Mouse (Mus musculus): ENCODE measurements around the gene Sapcd2.

The Sapcd2 gene

DNA sequence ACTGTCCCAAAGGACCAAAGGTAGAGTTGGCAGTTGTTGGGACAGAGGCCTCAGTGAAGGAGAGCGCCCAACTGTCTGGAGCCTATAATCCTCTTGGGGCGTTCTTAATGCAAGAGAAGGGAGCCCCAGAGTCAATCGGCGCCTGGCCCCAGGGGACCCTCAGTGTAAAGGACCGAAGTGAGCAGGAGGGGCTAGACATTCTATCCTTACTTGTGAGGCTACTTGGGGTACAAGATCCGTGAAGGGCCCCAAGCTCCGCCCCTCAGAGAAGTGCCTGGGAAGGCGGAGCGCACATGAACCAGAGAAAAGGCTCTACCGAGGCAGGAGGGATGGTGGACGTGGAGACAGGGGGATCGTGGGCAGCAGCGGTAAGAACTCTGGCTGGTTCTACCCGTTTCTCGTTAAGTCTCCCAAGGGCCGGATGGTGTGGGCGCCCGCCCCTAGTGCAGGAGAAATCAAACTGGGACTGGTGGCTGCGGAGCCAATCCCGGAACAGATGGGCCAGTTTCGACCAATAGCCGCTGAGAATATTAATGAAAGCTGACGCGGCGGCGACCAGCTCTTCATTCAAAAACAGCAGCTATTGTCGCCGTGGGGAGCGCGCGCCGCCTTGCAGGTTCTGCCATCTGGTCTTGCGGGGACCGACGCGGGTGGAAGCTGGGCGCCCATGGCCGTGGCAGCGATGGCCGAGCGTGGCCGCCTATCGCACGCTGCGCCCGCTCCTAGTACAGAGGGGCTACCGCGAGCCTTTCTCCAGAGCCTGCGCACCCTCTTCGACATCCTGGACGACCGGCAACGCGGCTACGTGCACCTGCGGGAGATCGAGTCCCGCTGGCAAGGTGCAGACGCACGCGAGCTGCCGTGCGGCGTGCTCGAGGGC, at the start of gene Sapcd2:
Gene Sapcd2, plus strand, starts transcription at position 558 of the 880 bp plus-strand sequence.
- peak; percentile 92 for DNase-seq (ENCODE audit: low read depth, low spot score)

DNA sequence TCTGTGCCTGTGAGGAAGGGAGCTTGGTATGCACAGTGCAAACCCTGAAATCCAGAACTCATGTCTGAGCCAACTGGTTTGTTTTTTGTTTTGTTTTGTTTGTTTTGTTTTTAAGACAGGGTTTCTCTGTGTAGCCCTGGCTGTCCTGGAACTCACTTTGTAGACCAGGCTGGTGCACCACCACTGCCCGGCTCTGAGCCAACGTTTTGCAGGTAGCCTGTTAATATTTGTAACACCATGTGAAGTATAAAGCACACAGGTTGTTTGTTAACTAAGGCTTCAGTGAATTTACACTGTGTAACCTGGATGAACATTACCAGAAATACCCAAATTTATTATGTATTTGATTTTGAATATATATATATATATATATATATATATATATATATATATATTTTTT, 46.1 kb upstream of the Sapcd2 start:
- no peak for DNase-seq (ENCODE audit: low read depth, low spot score)

DNA sequence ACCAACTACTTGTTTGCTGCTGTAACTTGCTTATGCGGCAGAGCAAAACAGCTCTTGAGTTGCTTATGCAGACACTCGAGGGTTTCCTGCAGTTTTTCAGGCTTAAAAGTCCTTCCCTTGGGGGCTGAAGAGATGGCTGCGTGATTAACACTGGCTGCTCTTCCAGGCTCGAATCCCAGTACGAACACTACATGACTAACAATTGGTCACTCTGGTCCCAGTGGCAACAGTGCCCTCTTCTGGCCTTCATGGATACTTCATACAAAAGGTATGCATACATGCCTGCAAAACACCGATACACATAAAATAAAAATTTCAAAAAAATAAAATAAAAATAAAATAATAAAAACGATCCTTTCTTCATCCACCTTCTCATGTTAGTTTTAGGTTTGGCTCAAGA, 43.7 kb upstream of the Sapcd2 start:
- DNase-seq (ENCODE audit: low read depth, low spot score), result peak; percentile 49

GRCm38 (mm10) chr2:25331470-25331869, 40.7 kb upstream of the Sapcd2 start:
- no peak for DNase-seq (ENCODE audit: low read depth, low spot score)

DNA sequence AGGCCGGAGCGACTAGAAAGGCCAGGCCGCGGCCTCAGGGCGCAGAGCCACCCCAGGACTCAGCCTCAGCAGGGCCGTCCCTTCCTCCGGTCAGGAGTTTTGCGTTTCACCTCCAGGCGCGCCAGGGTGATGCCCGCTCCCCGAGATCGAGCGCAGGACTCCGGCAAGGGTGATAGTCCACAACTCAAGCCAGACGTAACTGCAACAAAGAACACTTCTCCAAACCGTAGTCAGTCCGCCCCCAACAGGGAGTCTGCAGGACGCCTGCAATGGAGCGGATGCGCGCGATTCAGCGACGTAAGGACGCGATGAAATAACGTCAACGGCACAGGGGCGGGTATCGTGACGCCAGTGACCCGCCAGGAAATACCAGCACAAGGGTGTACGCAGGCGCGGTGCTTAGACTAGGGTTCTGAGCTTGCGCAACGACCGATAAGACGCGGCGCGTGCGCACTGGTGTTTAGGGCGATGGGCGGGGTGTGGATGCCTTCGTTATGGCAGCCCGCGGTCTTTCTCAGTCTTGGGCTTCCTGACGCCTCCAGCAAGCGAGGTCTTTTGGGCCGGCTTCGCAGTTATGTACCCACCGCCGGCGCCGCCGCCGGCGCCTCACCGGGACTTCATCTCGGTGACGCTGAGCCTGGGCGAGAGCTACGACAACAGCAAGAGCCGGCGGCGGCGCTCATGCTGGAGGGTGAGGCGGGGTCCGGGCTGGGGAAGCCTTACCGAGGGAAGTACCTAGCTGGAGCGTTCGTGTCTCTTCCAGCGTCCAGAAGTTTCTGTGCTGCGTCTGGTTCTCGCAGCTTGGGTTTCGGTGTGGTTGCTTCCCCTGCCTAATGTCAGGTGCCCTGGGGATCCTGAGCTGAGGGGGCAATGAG, 39.6 kb upstream of the Sapcd2 start, which contains the start of gene Man1b1:
Gene Man1b1, plus strand, starts transcription at position 53 of the 875 bp plus-strand sequence.
- peak; percentile 100 for DNase-seq (ENCODE audit: low read depth, low spot score)

DNA sequence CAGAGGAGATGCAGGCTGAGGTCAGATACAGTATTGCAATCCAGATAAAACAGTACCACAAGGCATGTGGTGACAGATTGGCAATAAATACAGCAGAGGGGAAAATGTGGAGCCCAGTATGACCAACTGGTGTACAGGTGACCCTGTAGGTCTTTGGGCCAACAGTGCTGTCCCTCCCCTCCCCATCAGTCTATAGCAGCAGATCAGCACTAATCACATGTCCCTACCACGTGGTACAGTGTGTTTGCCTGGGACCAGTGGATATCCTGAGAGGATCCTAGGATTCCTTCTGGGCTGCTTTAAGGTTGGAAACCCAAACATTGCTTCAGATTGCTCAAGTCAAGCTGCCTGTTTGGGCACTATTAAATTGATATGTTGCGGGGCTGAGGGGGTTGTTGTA, 38.6 kb upstream of the Sapcd2 start:
- no peak for DNase-seq (ENCODE audit: low read depth, low spot score)

GRCm38 (mm10) chr2:25338303-25338702, 33.8 kb upstream of the Sapcd2 start:
- DNase-seq (ENCODE audit: low read depth, low spot score), result no peak

GRCm38 (mm10) chr2:25348162-25348561, 24.0 kb upstream of the Sapcd2 start:
- no peak for DNase-seq (ENCODE audit: low read depth, low spot score)

DNA sequence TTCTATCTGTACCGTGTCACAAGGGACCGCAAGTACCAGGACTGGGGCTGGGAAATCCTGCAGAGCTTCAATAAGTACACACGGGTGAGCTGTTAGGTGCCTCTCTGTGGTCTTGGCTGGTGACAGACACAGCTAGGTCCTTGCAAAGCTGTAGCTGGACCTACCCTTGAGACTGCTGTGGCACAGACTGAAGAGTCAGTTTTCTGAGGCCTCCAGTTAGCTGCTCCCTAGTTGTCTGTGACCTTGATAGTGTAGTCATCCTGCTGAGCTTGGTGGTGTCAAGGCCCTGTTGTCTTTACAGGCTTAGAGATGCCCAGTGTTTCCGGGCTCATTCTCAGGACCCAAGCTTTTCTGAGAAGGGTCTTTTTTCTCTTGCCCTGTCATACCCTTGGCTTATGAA, 22.6 kb upstream of the Sapcd2 start:
- no peak for DNase-seq (ENCODE audit: low read depth, low spot score)

DNA sequence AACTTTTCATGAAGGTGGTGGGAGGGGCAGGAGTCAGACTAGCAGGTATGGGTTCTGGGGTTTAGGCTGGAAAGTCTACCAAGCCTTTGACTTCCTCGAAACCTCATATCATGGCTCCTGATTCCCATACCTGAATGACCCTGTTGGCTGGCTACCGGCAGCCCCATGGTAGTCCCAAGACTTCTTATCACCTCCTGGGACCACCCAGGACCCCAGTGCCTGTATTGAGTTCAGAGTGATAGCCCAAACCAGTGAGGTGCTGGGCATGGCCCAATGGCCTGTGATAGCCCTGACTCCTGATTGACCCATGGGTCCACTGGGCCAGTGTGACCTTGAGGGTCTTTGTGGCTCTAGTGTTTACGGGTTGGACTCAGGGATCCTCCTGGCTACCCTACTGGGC, 21.4 kb upstream of the Sapcd2 start:
- no peak for DNase-seq (ENCODE audit: low read depth, low spot score)

- DNase-seq (ENCODE audit: low read depth, low spot score), result no peak
These were observed 17.9 kb upstream of the Sapcd2 start for GRCm38 (mm10) chr2:25354211-25354610.

- DNase-seq (ENCODE audit: low read depth, low spot score), result no peak
These were observed 16.6 kb upstream of the Sapcd2 start for GRCm38 (mm10) chr2:25355419-25356066.

DNA sequence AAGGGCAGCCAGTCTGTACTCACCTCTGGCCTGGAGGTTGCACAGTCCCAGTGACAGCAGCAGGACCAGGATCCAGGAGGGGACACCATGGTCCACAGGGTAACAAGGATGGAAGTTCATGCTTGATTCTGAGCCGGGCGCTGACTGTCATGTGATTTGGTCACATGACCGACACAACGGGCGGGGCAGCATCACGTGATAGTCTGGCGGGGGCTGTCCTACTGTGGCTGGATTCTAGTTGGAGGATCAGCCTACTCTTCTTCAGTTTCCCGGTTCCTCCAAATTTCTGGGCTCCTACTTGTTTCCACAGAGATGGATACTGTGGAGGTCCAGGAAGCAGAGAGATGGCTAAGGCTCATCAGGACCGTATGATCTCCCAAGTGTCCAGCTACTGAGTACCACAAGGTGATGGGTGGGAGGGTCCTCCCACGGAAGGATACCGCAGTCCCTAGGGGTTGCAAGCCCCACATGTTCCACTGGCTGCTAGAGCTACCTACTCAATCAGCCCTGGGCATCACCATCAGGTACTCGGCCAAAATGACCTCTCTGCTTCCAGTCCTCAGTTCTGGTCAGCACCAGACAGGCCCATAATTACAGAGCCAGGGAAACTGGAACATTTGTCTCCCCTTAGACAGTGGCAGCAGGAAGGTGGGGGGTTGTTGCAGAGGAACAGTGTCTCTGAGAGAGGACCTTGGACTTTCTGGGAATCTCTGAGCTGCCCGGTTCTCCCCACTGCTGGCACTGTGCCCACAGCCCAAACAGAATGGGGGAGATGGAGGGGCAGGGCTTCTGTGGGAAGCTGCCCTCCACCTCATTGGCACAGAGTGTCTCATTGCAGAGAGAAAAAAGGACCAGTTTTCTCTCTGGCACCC, 15.7 kb upstream of the Sapcd2 start, which contains the start of gene Dpp7:
Gene Dpp7, minus strand, starts transcription at position 152 of the 872 bp plus-strand sequence.
- DNase-seq (ENCODE audit: low read depth, low spot score), result peak; percentile 85

DNA sequence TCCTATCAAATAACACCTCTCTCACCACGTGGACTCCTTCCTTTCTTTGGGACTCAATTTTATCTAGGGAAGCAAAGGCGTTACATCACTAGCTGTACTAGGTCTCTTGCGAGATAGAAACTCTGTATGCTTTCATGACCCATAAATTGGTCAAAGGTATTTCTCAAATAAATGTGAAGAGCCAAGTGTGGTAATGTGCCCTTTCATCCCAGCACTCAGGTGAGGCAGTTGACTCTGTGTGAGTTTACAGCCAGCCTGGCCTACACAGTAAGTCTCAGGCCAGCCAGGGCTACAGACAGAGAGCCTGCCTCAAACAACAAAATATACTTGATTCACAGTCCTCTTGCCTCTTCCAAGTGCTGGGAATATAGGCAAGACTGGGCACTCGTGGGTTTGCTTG, 12.3 kb upstream of the Sapcd2 start:
- DNase-seq (ENCODE audit: low read depth, low spot score), result no peak

DNA sequence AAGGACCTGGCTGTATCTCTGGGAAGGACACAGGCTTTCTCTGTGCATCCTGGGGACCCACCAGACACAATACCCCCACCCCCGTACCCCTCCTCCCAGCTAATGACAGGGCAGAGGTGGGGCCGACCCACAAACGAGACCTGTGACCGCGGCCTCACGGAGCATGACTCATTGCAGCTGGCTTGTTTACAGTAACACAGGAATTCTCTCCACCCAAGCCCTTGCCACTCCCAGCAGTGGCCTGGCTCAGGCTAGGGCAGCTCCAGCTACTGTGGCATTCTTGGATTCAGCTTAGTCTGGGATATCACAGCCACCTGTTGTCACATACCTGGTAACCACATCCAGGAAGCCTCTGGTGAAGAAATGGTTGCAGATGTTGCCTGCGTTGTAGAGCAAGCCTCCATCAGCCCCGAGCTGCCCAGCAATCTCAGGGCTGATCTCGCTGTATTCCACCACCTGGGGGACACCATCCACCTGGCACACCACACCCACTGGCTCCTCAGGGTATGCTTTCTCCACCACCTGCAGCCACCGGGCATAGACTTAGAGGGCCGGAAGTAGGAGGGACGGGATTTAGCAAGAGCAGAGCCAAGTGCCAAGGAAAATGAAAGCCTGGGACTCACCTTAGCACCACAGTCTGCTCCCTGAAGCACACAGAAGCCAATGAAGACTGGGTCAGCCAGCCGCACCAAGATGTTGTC, 8.5 kb upstream of the Sapcd2 start:
- no peak for DNase-seq (ENCODE audit: low read depth, low spot score)

DNA sequence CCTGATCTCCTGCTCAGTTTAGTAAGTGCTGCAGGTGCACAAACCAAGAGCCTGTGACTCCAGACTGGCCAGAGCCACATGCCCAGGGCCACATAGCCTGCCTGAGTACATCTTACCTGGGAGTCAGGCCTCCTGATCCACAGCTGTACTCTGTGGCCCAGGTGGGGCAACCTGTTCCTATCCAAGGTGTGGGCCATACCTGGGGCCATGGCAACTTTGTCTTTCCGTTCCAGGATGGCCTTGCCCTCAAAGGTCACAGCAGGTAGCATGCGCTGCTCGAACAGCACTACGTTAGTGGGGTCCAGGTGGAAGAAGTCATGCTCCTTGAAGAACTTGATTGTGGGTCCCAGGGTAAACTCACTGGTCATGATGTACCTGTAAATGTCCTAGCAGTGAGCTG, 7.8 kb upstream of the Sapcd2 start:
- no peak for DNase-seq (ENCODE audit: low read depth, low spot score)

DNA sequence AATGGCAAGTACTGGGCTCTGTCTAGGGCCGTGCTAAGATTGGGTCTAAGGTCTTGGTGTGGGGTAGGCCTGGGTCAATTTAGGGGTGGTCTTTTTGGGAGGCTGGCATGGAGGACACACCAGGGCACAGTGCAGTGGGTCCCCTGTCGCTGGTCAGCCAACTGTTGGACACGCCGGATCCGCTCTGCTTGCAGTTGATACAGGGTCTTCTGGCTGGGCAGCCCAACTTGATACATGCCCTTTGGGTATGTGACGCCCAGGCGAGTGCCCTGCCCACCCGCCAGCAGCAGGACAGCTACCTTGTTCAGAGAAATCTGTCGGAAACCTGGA, 7.4 kb upstream of the Sapcd2 start:
- DNase-seq (ENCODE audit: low read depth, low spot score), result no peak

- DNase-seq (ENCODE audit: low read depth, low spot score), result peak; percentile 75
These were observed 6.9 kb upstream of the Sapcd2 start, which contains the start of gene Uap1l1 for GRCm38 (mm10) chr2:25365091-25365761. TSS of gene Uap1l1 (minus strand) at chr2:25365682.

- DNase-seq (ENCODE audit: low read depth, low spot score), result no peak
These were observed 2.1 kb upstream of the Sapcd2 start for GRCm38 (mm10) chr2:25369996-25370395.

Data from CD4-positive, CD25-positive, alpha-beta regulatory T cell, adult 2 months (primary cell).